Mouse (Mus musculus) C2C12 (cell line): ENCODE measurements around the gene Atp5j.

Source experiments
- CTCF ChIP-seq: IDR thresholded peaks from one replicate; pipeline ENCODE4 v1.5.1; 2011; ENCODE audit not compliant: control insufficient read depth, insufficient read depth, insufficient read length
- MYOD1 ChIP-seq: IDR thresholded peaks from one replicate; pipeline ENCODE4 v1.6.1; 2011; ENCODE audit warnings: low read depth; ENCODE audit not compliant: control insufficient read depth, insufficient read length

DNA sequence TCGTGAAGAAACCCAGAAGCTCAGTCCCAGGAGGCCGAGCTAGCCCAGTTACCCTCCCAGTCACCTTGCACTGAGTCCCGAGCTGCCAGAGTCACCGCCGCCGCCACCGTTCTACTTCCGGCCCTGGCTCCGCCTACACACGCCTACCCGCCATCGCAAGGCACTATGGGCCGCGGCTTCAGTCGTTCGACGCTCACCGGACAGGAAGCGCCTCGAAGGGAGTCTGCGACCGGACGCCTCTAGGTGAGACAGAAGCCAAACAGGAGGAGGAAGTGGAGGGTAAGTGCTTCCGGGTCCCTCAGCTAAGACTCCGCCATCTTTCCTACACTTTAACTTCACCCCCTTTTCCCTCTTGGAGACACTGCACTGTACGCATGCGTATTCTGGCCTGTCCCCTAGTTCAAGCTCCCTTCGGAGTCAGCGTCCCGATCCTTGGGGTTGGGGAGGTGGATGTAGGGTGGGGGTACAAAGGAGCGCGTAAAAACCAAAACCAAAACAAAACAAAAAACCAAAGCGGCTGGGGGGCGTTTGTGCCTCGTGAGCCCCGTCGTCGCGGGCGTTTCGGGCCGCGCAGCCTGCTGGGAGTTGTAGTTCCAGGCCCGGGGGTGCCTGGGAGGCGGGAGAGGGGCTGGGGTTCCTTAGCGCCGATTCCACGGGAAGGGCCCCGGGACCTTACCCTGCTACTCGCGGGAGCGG lies 532 bp downstream of the Atp5j start, which contains the start of gene Gabpa:
- TF ChIP-seq CTCF = no peak
- TF ChIP-seq MYOD1 = no peak
